In genomic region chr19:46669802-46670201, GRCm38 (mm10) we compare ENCODE assay signal across 24 mouse cellular contexts. TPM values are rescaled to one million over a fixed set of nuclear protein-coding genes. Genes with fewer than 3 reads are reported as not detected.
DNase-seq lines count a peak whose midpoint lies in the region; ATAC-seq and TF ChIP-seq lines count a peak whose summit lies in the region.
"Had no signal": no experiment of that assay in that cellular context is flagged by ENCODE, and none has a peak within 500 bp of the region (broad histone marks: within the 10 kb centered on the region; RNA-seq: fewer than 3 reads in every experiment).

No protein-coding gene starts in this region.

- 39% methylated on average over 5 of the region's 5 CpGs for WGBS in liver, postnatal 0 days (ENCODE audit: insufficient replicate concordance)
- WGBS in kidney, embryonic 14.5 days: 92% methylated on average over 5 of the region's 5 CpGs

- peak overlapping the region; percentile 42; the same call in 1 of the 2 replicates for H3K9ac ChIP-seq in liver, postnatal 0 days (replicated peaks)
- H3K9ac ChIP-seq in kidney, embryonic 14.5 days (ENCODE audit: low read depth, low read length): no peak overlapping the region
- H3K9ac ChIP-seq: embryonic facial prominence, embryonic 12.5 days; forebrain, embryonic 15.5 days; heart, embryonic 12.5 days; hindbrain, embryonic 12.5 days had no signal

- peak overlapping the region; percentile 89; the same call in 1 of the 2 replicates for H3K27ac ChIP-seq in liver, postnatal 0 days (ENCODE audit: low read depth)
- no peak overlapping the region for H3K27ac ChIP-seq in kidney, embryonic 14.5 days (ENCODE audit: low read depth, low read length)
- H3K27ac ChIP-seq: embryonic facial prominence, embryonic 12.5 days; forebrain, embryonic 15.5 days; hindbrain, embryonic 12.5 days had no signal

- no peaks in the 10 kb centered on the region for H3K36me3 ChIP-seq in megakaryocyte, embryonic 14.5 days (replicated peaks; ENCODE audit: low read length)
- H3K36me3 ChIP-seq in liver, postnatal 0 days (replicated peaks; ENCODE audit: insufficient read depth, low read length): no peaks in the 10 kb centered on the region
- H3K36me3 ChIP-seq in kidney, embryonic 14.5 days (ENCODE audit: control insufficient read depth, insufficient read depth, low read length): no peaks in the 10 kb centered on the region
- H3K36me3 ChIP-seq: embryonic facial prominence, embryonic 12.5 days; forebrain, embryonic 15.5 days; heart, embryonic 12.5 days; hindbrain, embryonic 12.5 days had no signal

- TF ChIP-seq CTCF in liver, postnatal 0 days (IDR thresholded peaks at IDR 0.05; ENCODE audit: low read depth): no peak

- H3K27me3 ChIP-seq in megakaryocyte, embryonic 14.5 days (replicated peaks): peaks cover 65% of the 10 kb centered on the region
- no peaks in the 10 kb centered on the region for H3K27me3 ChIP-seq in liver, postnatal 0 days (ENCODE audit: insufficient read depth, low read length)
- H3K27me3 ChIP-seq in kidney, embryonic 14.5 days (ENCODE audit: control insufficient read depth, insufficient read depth, low read length): no peaks in the 10 kb centered on the region
- H3K27me3 ChIP-seq: forebrain, embryonic 15.5 days; hindbrain, embryonic 12.5 days had no signal

- H3K4me2 ChIP-seq in liver, postnatal 0 days (ENCODE audit: low read depth, low read length): peak overlapping the region; percentile 63
- no peak overlapping the region for H3K4me2 ChIP-seq in kidney, embryonic 14.5 days (replicated peaks; ENCODE audit: low read depth, low read length)
- H3K4me2 ChIP-seq: embryonic facial prominence, embryonic 12.5 days; forebrain, embryonic 15.5 days; heart, embryonic 12.5 days; hindbrain, embryonic 12.5 days had no signal

- DNase-seq in liver, postnatal 0 days: no peak
- no peak for DNase-seq in B cell, adult 2 months
- no peak for DNase-seq in kidney, postnatal 36 days
- DNase-seq: adrenal gland, adult 8-10 months; adrenal gland, postnatal 36 days; cerebellum, adult 2 months; cerebellum, postnatal 10 days; gastrocnemius, postnatal 36 days; heart, adult 18-20 months; heart, postnatal 4 days had no signal

- ATAC-seq in megakaryocyte, adult 5-6 weeks (ENCODE audit: poor library complexity, severe bottlenecking): no peak
- ATAC-seq in common myeloid progenitor, adult 5-6 weeks (replicated peaks; ENCODE audit: low read depth, poor library complexity, severe bottlenecking): peak; percentile 49
- no peak for ATAC-seq in liver, postnatal 0 days
- no peak for ATAC-seq in kidney, embryonic 14.5 days (ENCODE audit: low FRiP score, low TSS enrichment)
- ATAC-seq: forebrain, embryonic 15.5 days; hindbrain, embryonic 16.5 days; inflammation-experienced regulatory T-cells, adult 6 months had no signal

- H3K4me3 ChIP-seq in megakaryocyte, embryonic 14.5 days (replicated peaks): peak overlapping the region; percentile 24
- peak overlapping the region; percentile 19; the same call in 1 of the 2 replicates for H3K4me3 ChIP-seq in liver, postnatal 0 days (ENCODE audit: low read depth, low read length)
- no peak overlapping the region for H3K4me3 ChIP-seq in kidney, embryonic 14.5 days (ENCODE audit: low read length)
- H3K4me3 ChIP-seq: embryonic facial prominence, embryonic 12.5 days; forebrain, embryonic 15.5 days; heart, embryonic 12.5 days; hindbrain, embryonic 12.5 days had no signal

- no peak for TF ChIP-seq EP300 in liver, postnatal 0 days (IDR thresholded peaks at IDR 0.05; ENCODE audit: low read depth)

- peaks cover 22% of the 10 kb centered on the region for H3K4me1 ChIP-seq in megakaryocyte, embryonic 14.5 days
- peaks cover 25% of the 10 kb centered on the region for H3K4me1 ChIP-seq in liver, postnatal 0 days (ENCODE audit: insufficient read depth)
- H3K4me1 ChIP-seq in kidney, embryonic 14.5 days (ENCODE audit: control insufficient read depth, insufficient read depth, low read length): no peaks in the 10 kb centered on the region

- H3K9me3 ChIP-seq in megakaryocyte, embryonic 14.5 days: no peaks in the 10 kb centered on the region
- no peaks in the 10 kb centered on the region for H3K9me3 ChIP-seq in liver, postnatal 0 days (ENCODE audit: low read length)
- no peaks in the 10 kb centered on the region for H3K9me3 ChIP-seq in kidney, embryonic 14.5 days (ENCODE audit: control insufficient read depth, low read length)
- H3K9me3 ChIP-seq: embryonic facial prominence, embryonic 12.5 days; forebrain, embryonic 15.5 days; heart, embryonic 12.5 days; hindbrain, embryonic 12.5 days had no signal

RNA-seq across cellular contexts. Expression of gene Cyp17a1, which starts 3.2 kb away (rescaled TPM):
- polyA plus RNA-seq in megakaryocyte, embryonic 14.5 days (2012; ENCODE audit: insufficient read depth, low replicate concordance): not detected in 2 replicates
- total RNA-seq in megakaryocyte, adult 5-6 weeks (2015): not detected in 2 replicates
- total RNA-seq in megakaryocyte, adult 5-6 weeks (2017): not detected in 2 replicates
- total RNA-seq in common myeloid progenitor, adult 5-6 weeks (2017): not detected in 2 replicates
- 3.3 and 5.8 TPM in 2 replicates for polyA plus RNA-seq in liver, postnatal 0 days (2015; fragmentation: Nextera tagmentation; extraction: Ambion mirVana)
- polyA plus RNA-seq in kidney, embryonic 14.5 days (2014; fragmentation: Nextera tagmentation; extraction: Ambion mirVana): not detected in 2 replicates
- total RNA-seq: gastrocnemius, adult 8-10 months; gastrocnemius, postnatal 36 days; heart, adult 18-20 months had no signal
- polyA plus RNA-seq: C2C12; cortical plate, adult 2 months; forebrain, embryonic 11.5 days; forebrain, embryonic 15.5 days; hindbrain, embryonic 12.5 days; hindbrain, embryonic 16.5 days had no signal

RNA-seq across cellular contexts. Expression of gene Borcs7, which starts 19.9 kb away (rescaled TPM):
- 0.97 TPM in 1 of 2 replicates, not detected in the other for polyA plus RNA-seq in megakaryocyte, embryonic 14.5 days (2012; ENCODE audit: insufficient read depth, low replicate concordance)
- 12.7 TPM in 2 replicates for total RNA-seq in megakaryocyte, adult 5-6 weeks (2015)
- total RNA-seq in megakaryocyte, adult 5-6 weeks (2017): 4.7 and 6.2 TPM in 2 replicates
- total RNA-seq in common myeloid progenitor, adult 5-6 weeks (2017): 3.7 and 5.8 TPM in 2 replicates
- 6.6 and 7.1 TPM in 2 replicates for polyA plus RNA-seq in liver, postnatal 0 days (2015; fragmentation: Nextera tagmentation; extraction: Ambion mirVana)
- 19.9 and 20.1 TPM in 2 replicates for polyA plus RNA-seq in kidney, embryonic 14.5 days (2014; fragmentation: Nextera tagmentation; extraction: Ambion mirVana)

RNA-seq across cellular contexts. Expression of gene As3mt, which starts 37.5 kb away (rescaled TPM):
- polyA plus RNA-seq in megakaryocyte, embryonic 14.5 days (2012; ENCODE audit: insufficient read depth, low replicate concordance): 1.4 TPM in 1 of 2 replicates, not detected in the other
- total RNA-seq in megakaryocyte, adult 5-6 weeks (2015): 10.5 and 11.1 TPM in 2 replicates
- 20.5 and 21.0 TPM in 2 replicates for total RNA-seq in megakaryocyte, adult 5-6 weeks (2017)
- total RNA-seq in common myeloid progenitor, adult 5-6 weeks (2017): 48.9 and 53.3 TPM in 2 replicates
- 28.4 and 30.1 TPM in 2 replicates for polyA plus RNA-seq in liver, postnatal 0 days (2015; fragmentation: Nextera tagmentation; extraction: Ambion mirVana)
- 32.1 and 39.0 TPM in 2 replicates for polyA plus RNA-seq in kidney, embryonic 14.5 days (2014; fragmentation: Nextera tagmentation; extraction: Ambion mirVana)

Comparison
In these comparisons a context has a peak if more than half of its experiments do, and no peak if none do; other contexts are left out.
1. RNA of gene As3mt, which starts 37.5 kb away (polyA plus RNA-seq): 32.1 to 39.0 TPM in kidney, embryonic 14.5 days and 28.4 to 30.1 TPM in liver, postnatal 0 days; 1.4 TPM in megakaryocyte, embryonic 14.5 days; every median in the first group is over 10 times any median in the second.